Mouse (Mus musculus) midbrain, postnatal 0 days (tissue): ENCODE measurements around the gene Cemip2. TPM values are rescaled to one million over a fixed set of nuclear protein-coding genes. Genes with fewer than 3 reads are reported as not detected.
"Not testable (repeated sequence)": the region's sequence is repeated elsewhere in the genome, so short reads cannot be mapped to it uniquely, and the experiment has no call there.

Experiments used
- ATAC-seq: fragments of 200-750 bp; cut with Nextera tagmentation; 2 replicates; pipeline ENCODE4 v1.8.0; 2017; ENCODE audit warnings: moderate number of reproducible peaks, mild to moderate bottlenecking, moderate TSS enrichment, moderate library complexity; ENCODE audit not compliant: low FRiP score
- DNase-seq: peaks from one replicate; pipeline ENCODE4 v3.0.0-alpha.2; 2015; ENCODE audit warnings: low spot score
- H3K27ac ChIP-seq: fragments of 300-500 bp; sonication (generic); 2 replicates; pipeline ENCODE4 v1.5.1; 2014; ENCODE audit warnings: low read depth, mild to moderate bottlenecking, low read length, mixed read lengths
- H3K27me3 ChIP-seq: fragments of 300-500 bp; sonication (generic); 2 replicates; pipeline ENCODE4 v1.6.1; 2014; ENCODE audit warnings: low read length, control low read depth, mixed read lengths; ENCODE audit not compliant: insufficient read depth
- H3K36me3 ChIP-seq: fragments of 300-500 bp; sonication (generic); 2 replicates; pipeline ENCODE4 v1.6.1; 2014; ENCODE audit warnings: low read length, control low read depth, mixed read lengths; ENCODE audit not compliant: insufficient read depth
- H3K4me1 ChIP-seq: fragments of 300-500 bp; sonication (generic); 2 replicates; pipeline ENCODE4 v1.6.1; 2014; ENCODE audit warnings: mild to moderate bottlenecking, control low read depth, antibody characterized with exemption, low read length, mixed read lengths; ENCODE audit not compliant: insufficient read depth
- H3K4me2 ChIP-seq: fragments of 300-500 bp; sonication (generic); 2 replicates; pipeline ENCODE4 v1.6.1; 2014; ENCODE audit warnings: low read depth, mild to moderate bottlenecking, low read length, mixed read lengths; ENCODE audit not compliant: poor library complexity, severe bottlenecking
- H3K4me3 ChIP-seq: fragments of 300-500 bp; sonication (generic); 2 replicates; pipeline ENCODE4 v1.5.1; 2014; ENCODE audit warnings: low read depth, mild to moderate bottlenecking, low read length, moderate library complexity
- H3K9ac ChIP-seq: fragments of 300-500 bp; sonication (generic); replicated peaks from 2 replicates; pipeline ENCODE4 v1.6.1; 2014; ENCODE audit warnings: mild to moderate bottlenecking, low read length, moderate library complexity, mixed read lengths; ENCODE audit not compliant: poor library complexity, severe bottlenecking
- H3K9me3 ChIP-seq: fragments of 300-500 bp; sonication (generic); 2 replicates; pipeline ENCODE4 v1.6.1; 2016; ENCODE audit warnings: low read length, control low read depth
- CTCF ChIP-seq: IDR thresholded peaks from 2 replicates; pipeline ENCODE4 v1.5.1; 2016; ENCODE audit warnings: antibody characterized with exemption, mild to moderate bottlenecking
- WGBS: fragments of 180-500 bp; shearing (Covaris S2); extraction: QIAGEN DNeasy Blood & Tissue Kit; methylation state at CpG from one replicate; pipeline ENCODE4 v1.1.7; 2014; 5-methylcytosine and 5-hydroxymethylcytosine counted together
- polyA plus RNA-seq: library from polyadenylated mRNA; unstranded; fragments of >200 nt; fragmentation: Nextera tagmentation; extraction: Ambion mirVana; gene quantifications from 2 replicates; pipeline ENCODE4 v1.2.1, GENCODE M21; 2015
- total RNA-seq: library from RNA; depleted of rRNA; stranded (reverse); fragments of >200 nt; gene quantifications from 2 replicates; pipeline ENCODE4 v1.2.3, GENCODE M21; 2014

Cemip2 gene
- total and polyA plus RNA-seq, 2 experiments from 2014 or later: 15.8 to 26.3 TPM

GRCm38 (mm10) chr19:21862289-21862990, 84.3 kb downstream of the Cemip2 start:
- Histone ChIP-seq H3K27ac (no peak overlapping the region), H3K9me3 (no peaks in the 10 kb centered on the region), H3K4me3 (no peak overlapping the region), H3K9ac (no peak overlapping the region), H3K4me1 (no peaks in the 10 kb centered on the region), H3K36me3 (peaks cover 3% of the 10 kb centered on the region; the same call in 1 of the 2 replicates), H3K4me2 (no peak overlapping the region), H3K27me3 (no peaks in the 10 kb centered on the region)
- TF ChIP-seq CTCF: no peak
- 94% methylated on average over 5 of the region's 5 CpGs for WGBS
- no peak for DNase-seq
- ATAC-seq: no peak

- Histone ChIP-seq H3K9me3 (no peaks in the 10 kb centered on the region), H3K4me2 (no peak overlapping the region), H3K4me1 (no peaks in the 10 kb centered on the region), H3K4me3 (no peak overlapping the region), H3K27ac (no peak overlapping the region), H3K27me3 (no peaks in the 10 kb centered on the region), H3K36me3 (no peaks in the 10 kb centered on the region), H3K9ac (no peak overlapping the region)
- no peak for TF ChIP-seq CTCF
- no peak for ATAC-seq
- no peak for DNase-seq
- 88% methylated on average over 9 of the region's 9 CpGs for WGBS
These were observed 85.1 kb downstream of the Cemip2 start for GRCm38 (mm10) chr19:21862991-21863931.

GRCm38 (mm10) chr19:21865242-21866055, 87.3 kb downstream of the Cemip2 start:
- WGBS: 93% methylated on average over 7 of the region's 7 CpGs
- Histone ChIP-seq H3K4me1 (no peaks in the 10 kb centered on the region), H3K27ac (no peak overlapping the region), H3K9me3 (no peaks in the 10 kb centered on the region), H3K4me3 (no peak overlapping the region), H3K9ac (no peak overlapping the region), H3K4me2 (no peak overlapping the region), H3K27me3 (no peaks in the 10 kb centered on the region), H3K36me3 (no peaks in the 10 kb centered on the region)
- TF ChIP-seq CTCF: no peak
- ATAC-seq: no peak
- DNase-seq: no peak

- Histone ChIP-seq H3K9ac (no peak overlapping the region), H3K27ac (no peak overlapping the region), H3K27me3 (no peaks in the 10 kb centered on the region), H3K4me1 (no peaks in the 10 kb centered on the region), H3K4me3 (no peak overlapping the region), H3K36me3 (no peaks in the 10 kb centered on the region), H3K9me3 (no peaks in the 10 kb centered on the region), H3K4me2 (no peak overlapping the region)
- DNase-seq (no peak), ATAC-seq (no peak)
- no peak for TF ChIP-seq CTCF
These were observed 88.0 kb downstream of the Cemip2 start for GRCm38 (mm10) chr19:21866094-21866493.

GRCm38 (mm10) chr19:21866756-21867155, 88.6 kb downstream of the Cemip2 start:
- H3K4me2 ChIP-seq, ATAC-seq: not testable (repeated sequence)
- 92% methylated on average over 4 of the region's 4 CpGs for WGBS

More at GRCm38 (mm10) chr19:21866756-21867155, 88.6 kb downstream of the Cemip2 start:
- not testable (repeated sequence) for H3K36me3 ChIP-seq, H3K27ac ChIP-seq, H3K4me1 ChIP-seq, H3K4me3 ChIP-seq, H3K9ac ChIP-seq, H3K27me3 ChIP-seq, H3K9me3 ChIP-seq, DNase-seq
